In genomic region chr10:39532008-39532740, GRCm38 (mm10) we compare ENCODE assay signal across 12 mouse cellular contexts.
A peak's percentile ranks its signal among the peaks of the same experiment; 100 is the strongest.
DNase-seq lines count a peak whose midpoint lies in the region; ATAC-seq and TF ChIP-seq lines count a peak whose summit lies in the region.
"Had no signal": no experiment of that assay in that cellular context is flagged by ENCODE, and none has a peak within 500 bp of the region (broad histone marks: within the 10 kb centered on the region; RNA-seq: fewer than 3 reads in every experiment).

No protein-coding gene starts in this region.

- no peak for TF ChIP-seq EP300 in stomach, postnatal 0 days (optimal IDR thresholded peaks at IDR 0.05)

- H3K4me3 ChIP-seq in midbrain, embryonic 11.5 days (ENCODE audit: low read depth, low read length), result no peak overlapping the region
- H3K4me3 ChIP-seq in midbrain, postnatal 0 days (ENCODE audit: low read depth, low read length), result no peak overlapping the region
- no peak overlapping the region for H3K4me3 ChIP-seq in embryonic facial prominence, embryonic 14.5 days (ENCODE audit: low read depth, low read length)
- H3K4me3 ChIP-seq in kidney, embryonic 15.5 days (replicated peaks), result no peak overlapping the region
- H3K4me3 ChIP-seq in stomach, postnatal 0 days (ENCODE audit: low read depth, low read length), result no peak overlapping the region
- H3K4me3 ChIP-seq: heart, embryonic 15.5 days; myocyte had no signal

- TF ChIP-seq CTCF in midbrain, postnatal 0 days (IDR thresholded peaks at IDR 0.05), result no peak
- no peak for TF ChIP-seq CTCF in stomach, postnatal 0 days (IDR thresholded peaks at IDR 0.05; ENCODE audit: low read depth)

- no peak for DNase-seq in midbrain, embryonic 11.5 days (ENCODE audit: low spot score, missing footprints)
- DNase-seq in midbrain, postnatal 0 days (ENCODE audit: low spot score), result no peak
- DNase-seq in embryonic facial prominence, embryonic 14.5 days (ENCODE audit: low spot score), result peak; percentile 72
- no peak for DNase-seq in stomach, postnatal 0 days (ENCODE audit: low spot score)
- no peak for DNase-seq in right cerebral cortex, adult 2 months (ENCODE audit: low spot score in 2 of 2)
- DNase-seq in spleen, postnatal 10 days (ENCODE audit: low spot score in 2 of 2), result no peak
- DNase-seq: gastrocnemius, postnatal 10 days; left cerebral cortex, postnatal 4 days; right cerebral cortex, postnatal 4 days had no signal

- H3K36me3 ChIP-seq in midbrain, embryonic 11.5 days (ENCODE audit: control insufficient read depth, insufficient read depth, low read length), result no peaks in the 10 kb centered on the region
- peaks cover 21% of the 10 kb centered on the region for H3K36me3 ChIP-seq in midbrain, postnatal 0 days (ENCODE audit: insufficient read depth, low read length)
- peaks cover 9% of the 10 kb centered on the region; the same call in 1 of the 2 replicates for H3K36me3 ChIP-seq in embryonic facial prominence, embryonic 14.5 days (ENCODE audit: control insufficient read depth, insufficient read depth, low read length)
- H3K36me3 ChIP-seq in kidney, embryonic 15.5 days, result peaks cover 24% of the 10 kb centered on the region; the same call in 1 of the 2 replicates
- H3K36me3 ChIP-seq in stomach, postnatal 0 days (ENCODE audit: control insufficient read depth, insufficient read depth, low read length), result no peaks in the 10 kb centered on the region
- H3K36me3 ChIP-seq: heart, embryonic 15.5 days had no signal

- H3K4me1 ChIP-seq in midbrain, embryonic 11.5 days (ENCODE audit: control insufficient read depth, insufficient read depth, low read length), result peaks cover 21% of the 10 kb centered on the region
- peaks cover 14% of the 10 kb centered on the region; the same call in 1 of the 2 replicates for H3K4me1 ChIP-seq in midbrain, postnatal 0 days (ENCODE audit: insufficient read depth, low read length)
- H3K4me1 ChIP-seq in embryonic facial prominence, embryonic 14.5 days (ENCODE audit: control insufficient read depth, insufficient read depth, low read length), result peaks cover 57% of the 10 kb centered on the region
- H3K4me1 ChIP-seq in kidney, embryonic 15.5 days, result peaks cover 66% of the 10 kb centered on the region
- H3K4me1 ChIP-seq in stomach, postnatal 0 days (replicated peaks; ENCODE audit: control insufficient read depth, insufficient read depth), result peaks cover 22% of the 10 kb centered on the region

- no peak overlapping the region for H3K9ac ChIP-seq in midbrain, embryonic 11.5 days (ENCODE audit: low read length)
- H3K9ac ChIP-seq in midbrain, postnatal 0 days (replicated peaks; ENCODE audit: low read length, poor library complexity, severe bottlenecking), result no peak overlapping the region
- 0 out of 2 replicates have a peak overlapping the region, but pooled peaks have one; percentile 10 for H3K9ac ChIP-seq in embryonic facial prominence, embryonic 14.5 days (ENCODE audit: low read depth, low read length)
- no peak overlapping the region for H3K9ac ChIP-seq in kidney, embryonic 15.5 days
- no peak overlapping the region for H3K9ac ChIP-seq in stomach, postnatal 0 days (ENCODE audit: low read length)
- H3K9ac ChIP-seq: heart, embryonic 15.5 days had no signal

- peak; percentile 49 for ATAC-seq in midbrain, embryonic 11.5 days (ENCODE audit: low FRiP score)
- ATAC-seq in midbrain, postnatal 0 days (ENCODE audit: low FRiP score), result no peak
- ATAC-seq in embryonic facial prominence, embryonic 14.5 days (ENCODE audit: low read depth), result no peak
- ATAC-seq in kidney, embryonic 15.5 days (replicated peaks; ENCODE audit: low FRiP score), result no peak
- no peak for ATAC-seq in stomach, postnatal 0 days (ENCODE audit: low FRiP score, low TSS enrichment)

- 59% methylated on average over 20 of the region's 20 CpGs for WGBS in midbrain, embryonic 11.5 days
- 63% methylated on average over 20 of the region's 20 CpGs for WGBS in midbrain, postnatal 0 days
- WGBS in embryonic facial prominence, embryonic 14.5 days, result 30% methylated on average over 17 of the region's 20 CpGs
- whole genome bisulfite sequencing in kidney, embryonic 15.5 days, result 57% methylated on average over 20 of the region's 20 CpGs
- WGBS in stomach, postnatal 0 days, result 63% methylated on average over 20 of the region's 20 CpGs

- H3K9me3 ChIP-seq in midbrain, embryonic 11.5 days (ENCODE audit: control insufficient read depth, low read length), result no peaks in the 10 kb centered on the region
- H3K9me3 ChIP-seq in midbrain, postnatal 0 days (ENCODE audit: low read length), result no peaks in the 10 kb centered on the region
- H3K9me3 ChIP-seq in embryonic facial prominence, embryonic 14.5 days (ENCODE audit: control insufficient read depth, low read length), result no peaks in the 10 kb centered on the region
- H3K9me3 ChIP-seq in kidney, embryonic 15.5 days (replicated peaks), result no peaks in the 10 kb centered on the region
- no peaks in the 10 kb centered on the region for H3K9me3 ChIP-seq in stomach, postnatal 0 days (ENCODE audit: control insufficient read depth, low read length)
- H3K9me3 ChIP-seq: heart, embryonic 15.5 days had no signal

- H3K27ac ChIP-seq in midbrain, embryonic 11.5 days (ENCODE audit: low read depth, low read length), result no peak overlapping the region
- H3K27ac ChIP-seq in midbrain, postnatal 0 days (ENCODE audit: low read depth, low read length), result no peak overlapping the region; the same call in 1 of the 2 replicates
- H3K27ac ChIP-seq in embryonic facial prominence, embryonic 14.5 days (replicated peaks; ENCODE audit: low read depth, low read length), result peak overlapping the region; percentile 74
- peak overlapping the region; percentile 79 for H3K27ac ChIP-seq in kidney, embryonic 15.5 days
- peak overlapping the region; percentile 49; the same call in 1 of the 2 replicates for H3K27ac ChIP-seq in stomach, postnatal 0 days (replicated peaks)
- H3K27ac ChIP-seq: heart, embryonic 15.5 days had no signal

- H3K27me3 ChIP-seq in midbrain, embryonic 11.5 days (ENCODE audit: control insufficient read depth, insufficient read depth, low read length), result no peaks in the 10 kb centered on the region
- H3K27me3 ChIP-seq in midbrain, postnatal 0 days (ENCODE audit: insufficient read depth, low read length), result no peaks in the 10 kb centered on the region
- H3K27me3 ChIP-seq in embryonic facial prominence, embryonic 14.5 days (replicated peaks; ENCODE audit: control insufficient read depth, insufficient read depth, low read length), result no peaks in the 10 kb centered on the region
- no peaks in the 10 kb centered on the region for H3K27me3 ChIP-seq in kidney, embryonic 15.5 days
- H3K27me3 ChIP-seq in stomach, postnatal 0 days (ENCODE audit: control insufficient read depth, insufficient read depth, low read length), result no peaks in the 10 kb centered on the region
- H3K27me3 ChIP-seq: heart, embryonic 15.5 days had no signal

- no peak overlapping the region for H3K4me2 ChIP-seq in midbrain, embryonic 11.5 days
- no peak overlapping the region for H3K4me2 ChIP-seq in midbrain, postnatal 0 days (ENCODE audit: low read depth, low read length, poor library complexity, severe bottlenecking)
- peak overlapping the region; percentile 42 for H3K4me2 ChIP-seq in embryonic facial prominence, embryonic 14.5 days (ENCODE audit: low read depth, low read length)
- H3K4me2 ChIP-seq in kidney, embryonic 15.5 days, result peak overlapping the region; percentile 27; the same call in 1 of the 2 replicates
- no peak overlapping the region for H3K4me2 ChIP-seq in stomach, postnatal 0 days (replicated peaks; ENCODE audit: low read depth)
- H3K4me2 ChIP-seq: heart, embryonic 15.5 days had no signal

Comparison
In these comparisons a context has a peak if more than half of its experiments do, and no peak if none do; other contexts are left out.
1. H3K27ac ChIP-seq: peak in embryonic facial prominence, embryonic 14.5 days (single experiment), kidney, embryonic 15.5 days (single experiment) and stomach, postnatal 0 days (single experiment); none in midbrain, embryonic 11.5 days (single experiment) and midbrain, postnatal 0 days (single experiment).
2. H3K4me2 ChIP-seq: peak in embryonic facial prominence, embryonic 14.5 days (single experiment) and kidney, embryonic 15.5 days (single experiment); none in midbrain, embryonic 11.5 days (single experiment), midbrain, postnatal 0 days (single experiment) and stomach, postnatal 0 days (single experiment).